Mouse (Mus musculus) G1E (cell line): ENCODE data around the gene Gzmm. TPM values are rescaled to one million over a fixed set of nuclear protein-coding genes. Genes with fewer than 3 reads are reported as not detected.

Experiments
- ATAC-seq: 2 replicates; pipeline ENCODE4 v1.8.0; 2016; ENCODE audit warnings: mild to moderate bottlenecking; ENCODE audit not compliant: insufficient number of reproducible peaks, poor library complexity, low FRiP score, severe bottlenecking; ENCODE audit errors: extremely low read depth
- DNase-seq: peaks from one replicate; pipeline ENCODE4 v3.0.0; 2012; ENCODE audit warnings: low spot score
- H3K27me3 ChIP-seq: 2 replicates; pipeline ENCODE4 v1.6.1; 2012; ENCODE audit warnings: mild to moderate bottlenecking, low read length, inconsistent platforms; ENCODE audit not compliant: insufficient read depth
- H3K36me3 ChIP-seq: replicated peaks from 2 replicates; pipeline ENCODE3; 2012; ENCODE audit warnings: mild to moderate bottlenecking, inconsistent platforms
- H3K4me1 ChIP-seq: 2 replicates; pipeline ENCODE4 v1.6.1; 2012; ENCODE audit warnings: low read depth, low read length, inconsistent platforms, mixed read lengths; ENCODE audit not compliant: insufficient read depth
- H3K4me3 ChIP-seq: 2 replicates; pipeline ENCODE4 v1.5.1; 2012; ENCODE audit warnings: low read depth, mild to moderate bottlenecking, inconsistent platforms, low read length, moderate library complexity, mixed read lengths
- H3K9me3 ChIP-seq: replicated peaks from 2 replicates; pipeline ENCODE4 v1.6.1; 2012; ENCODE audit warnings: inconsistent platforms
- CTCF ChIP-seq: IDR thresholded peaks from 2 replicates; pipeline ENCODE4 v1.5.1; 2012; ENCODE audit warnings: low read depth, low read length, inconsistent platforms, mixed read lengths
- GATA1 ChIP-seq: IDR thresholded peaks from 2 replicates; pipeline ENCODE4 v1.6.1; 2012; ENCODE audit warnings: borderline replicate concordance, low read length, inconsistent platforms, mixed read lengths
- GATA2 ChIP-seq: IDR thresholded peaks from 2 replicates; pipeline ENCODE4 v1.6.1; 2012; ENCODE audit warnings: low read depth, low read length, inconsistent platforms, borderline replicate concordance
- POLR2AphosphoS5 ChIP-seq: IDR thresholded peaks from 2 replicates; pipeline ENCODE4 v1.6.1; 2012; ENCODE audit warnings: low read depth, low read length, inconsistent platforms; ENCODE audit not compliant: insufficient replicate concordance
- TAL1 ChIP-seq: conservative IDR thresholded peaks from 2 replicates; pipeline ENCODE4 v1.6.1; 2012; ENCODE audit warnings: low read depth, low read length, inconsistent platforms, mixed read lengths
- polyA plus RNA-seq: library from polyadenylated mRNA; stranded (reverse); fragments of >175 nt; gene quantifications from 2 replicates; pipeline ENCODE4 v1.2.3, GENCODE M21; 2012
- total RNA-seq, 2 experiments: library from RNA; stranded (forward) in 1 of 2; stranded (reverse) in 1 of 2; fragments of 200-1000 nt in 1 of 2; fragments of >200 nt in 1 of 2; fragmentation: Nextera tagmentation in 1 of 2; gene quantifications; 2 replicates each; pipeline ENCODE4 v1.2.3; 2014 to 2017

Gene Gzmm
- total and polyA plus RNA-seq, 3 experiments = 0.28 to 0.33 TPM; not detected in 1

DNA sequence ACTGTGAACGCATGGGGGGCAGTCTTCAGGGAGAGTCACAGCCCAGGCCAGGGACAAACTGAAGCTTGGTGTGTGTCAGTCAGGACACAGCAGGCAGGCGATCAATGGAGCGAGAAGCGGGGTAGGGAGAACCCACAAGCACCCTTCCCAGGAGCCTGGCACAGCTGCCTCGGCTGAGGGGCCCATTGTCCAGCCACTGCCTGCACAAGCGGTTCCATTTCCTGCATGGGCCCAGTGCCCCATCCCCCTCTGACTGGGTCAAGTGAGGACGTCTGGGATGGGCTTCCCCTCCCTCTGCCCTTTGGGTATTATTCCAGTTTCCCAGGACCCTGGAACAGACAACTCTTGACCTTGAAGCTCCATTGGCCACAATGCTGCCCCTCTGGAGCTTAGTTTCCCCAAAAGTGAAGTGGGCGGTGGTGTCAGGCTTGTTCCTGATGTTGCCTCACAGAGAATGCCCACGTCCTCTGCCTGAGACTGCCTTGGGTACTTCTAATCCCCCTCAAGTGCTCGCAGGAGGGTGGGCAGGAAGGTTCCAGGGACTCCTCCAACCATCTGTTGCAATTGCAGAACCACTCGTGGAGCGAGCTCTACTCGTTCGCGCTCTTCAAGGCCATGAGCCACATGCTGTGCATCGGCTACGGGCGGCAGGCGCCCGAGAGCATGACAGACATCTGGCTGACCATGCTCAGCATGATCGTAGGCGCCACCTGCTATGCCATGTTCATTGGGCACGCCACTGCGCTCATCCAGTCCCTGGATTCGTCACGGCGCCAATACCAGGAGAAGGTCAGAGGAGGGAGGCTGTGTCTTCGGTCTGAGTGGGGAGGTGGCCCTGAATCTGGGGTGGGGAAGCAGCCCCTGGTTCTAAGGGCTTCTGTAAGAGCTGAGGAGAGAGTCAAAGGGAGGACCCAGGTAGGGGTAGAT lies 39.8 kb downstream of the Gzmm start:
- H3K4me1 ChIP-seq = no peaks in the 10 kb centered on the region
- no peak for ATAC-seq
- no peak overlapping the region for H3K4me3 ChIP-seq
- no peak for TF ChIP-seq TAL1
- no peak for TF ChIP-seq GATA2
- TF ChIP-seq GATA1 = no peak
- TF ChIP-seq POLR2AphosphoS5 = no peak
- no peak for TF ChIP-seq CTCF
- no peak for DNase-seq
- H3K36me3 ChIP-seq = peaks cover 9% of the 10 kb centered on the region
- H3K27me3 ChIP-seq = peaks cover 35% of the 10 kb centered on the region
- H3K9me3 ChIP-seq = 0 out of 2 replicates have a peak, but pooled peaks cover 4% of the 10 kb centered on the region

DNA sequence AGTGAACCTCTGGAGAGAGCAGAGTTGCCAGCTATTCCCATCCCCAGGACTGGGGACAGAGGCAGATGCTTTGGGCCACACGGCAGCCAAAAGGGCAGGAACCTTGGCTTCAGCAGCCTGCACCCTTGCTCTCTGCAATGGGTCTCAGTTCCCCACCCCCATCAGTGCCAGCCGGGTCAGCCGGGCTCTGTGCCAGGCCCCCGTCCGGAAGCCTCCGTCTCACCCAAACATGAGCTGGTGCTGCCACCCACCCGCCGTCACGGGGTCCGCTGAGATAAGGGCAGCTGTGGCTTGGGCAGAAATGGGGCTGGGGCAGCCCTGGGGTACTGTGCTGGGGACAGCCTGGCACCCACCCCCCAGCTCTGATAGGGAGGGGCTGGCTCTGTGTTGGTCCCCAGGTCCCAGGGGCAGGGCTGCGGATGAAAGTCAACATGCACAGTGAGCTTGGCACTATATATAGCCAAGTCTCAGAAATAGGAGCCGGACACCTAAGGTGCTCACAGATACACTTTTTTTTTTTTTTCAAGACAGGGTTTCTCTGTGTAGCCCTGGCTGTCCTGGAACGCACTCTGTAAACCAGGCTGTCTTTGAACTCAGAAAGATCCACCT lies 40.6 kb downstream of the Gzmm start:
- Histone ChIP-seq H3K36me3 (peaks cover 18% of the 10 kb centered on the region), H3K9me3 (peaks cover 4% of the 10 kb centered on the region; the same call in 1 of the 2 replicates), H3K27me3 (peaks cover 28% of the 10 kb centered on the region), H3K4me3 (no peak overlapping the region), H3K4me1 (no peaks in the 10 kb centered on the region)
- no peak for ATAC-seq
- TF ChIP-seq CTCF = no peak
- no peak for TF ChIP-seq GATA1
- TF ChIP-seq GATA2 = no peak
- TF ChIP-seq POLR2AphosphoS5 = no peak
- no peak for TF ChIP-seq TAL1
- DNase-seq = no peak

DNA sequence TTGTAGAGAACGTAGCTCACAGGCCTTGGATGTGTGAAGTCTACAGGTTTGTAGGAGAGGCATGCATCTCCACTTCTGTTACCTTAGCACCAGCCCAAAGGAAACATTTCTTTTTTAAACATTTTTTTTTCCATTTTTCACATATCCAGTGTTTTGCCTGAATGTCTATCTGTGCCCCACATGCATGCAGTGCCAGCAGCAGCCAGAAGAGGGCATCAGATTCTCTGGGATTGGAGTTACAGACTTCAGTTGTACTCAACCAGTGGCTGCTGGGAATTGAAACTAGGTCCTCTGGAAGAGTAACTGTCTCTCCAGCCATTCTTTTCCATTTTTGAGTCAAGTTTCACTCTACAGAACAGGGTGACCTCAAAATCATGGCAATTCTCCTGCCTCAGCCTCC lies 43.7 kb downstream of the Gzmm start:
- Histone ChIP-seq H3K4me1 (no peaks in the 10 kb centered on the region), H3K36me3 (peaks cover 48% of the 10 kb centered on the region), H3K4me3 (no peak overlapping the region), H3K9me3 (peaks cover 21% of the 10 kb centered on the region), H3K27me3 (peaks cover 23% of the 10 kb centered on the region)
- no peak for ATAC-seq
- TF ChIP-seq GATA2 = no peak
- no peak for TF ChIP-seq GATA1
- no peak for TF ChIP-seq POLR2AphosphoS5
- peak; percentile 70 for TF ChIP-seq CTCF
- no peak for TF ChIP-seq TAL1
- DNase-seq = no peak

DNA sequence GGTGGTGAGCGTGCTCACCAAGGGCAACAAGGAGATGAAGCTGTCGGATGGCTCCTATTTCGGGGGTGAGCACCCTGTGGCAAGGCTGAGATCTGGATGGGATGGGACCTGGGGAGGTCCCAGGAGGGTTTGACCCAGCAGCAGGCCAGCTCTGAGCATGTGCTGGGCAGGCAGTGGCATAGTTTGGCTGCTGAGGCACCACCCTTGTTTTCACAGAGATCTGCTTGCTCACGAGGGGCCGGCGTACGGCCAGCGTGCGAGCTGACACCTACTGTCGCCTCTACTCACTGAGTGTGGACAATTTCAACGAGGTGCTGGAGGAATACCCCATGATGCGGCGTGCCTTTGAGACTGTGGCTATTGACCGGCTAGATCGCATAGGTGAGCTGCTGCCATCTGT lies 45.0 kb downstream of the Gzmm start:
- no peak for TF ChIP-seq GATA2
- TF ChIP-seq TAL1 = no peak
- TF ChIP-seq POLR2AphosphoS5 = no peak
- TF ChIP-seq CTCF = no peak
- TF ChIP-seq GATA1 = no peak
- ATAC-seq (no peak), DNase-seq (no peak)
- H3K4me3 ChIP-seq = no peak overlapping the region
- H3K9me3 ChIP-seq = peaks cover 20% of the 10 kb centered on the region
- H3K27me3 ChIP-seq = peaks cover 14% of the 10 kb centered on the region; the same call in 1 of the 2 replicates
- H3K4me1 ChIP-seq = peaks cover under 1% of the 10 kb centered on the region; the same call in 1 of the 2 replicates
- H3K36me3 ChIP-seq = peaks cover 62% of the 10 kb centered on the region

DNA sequence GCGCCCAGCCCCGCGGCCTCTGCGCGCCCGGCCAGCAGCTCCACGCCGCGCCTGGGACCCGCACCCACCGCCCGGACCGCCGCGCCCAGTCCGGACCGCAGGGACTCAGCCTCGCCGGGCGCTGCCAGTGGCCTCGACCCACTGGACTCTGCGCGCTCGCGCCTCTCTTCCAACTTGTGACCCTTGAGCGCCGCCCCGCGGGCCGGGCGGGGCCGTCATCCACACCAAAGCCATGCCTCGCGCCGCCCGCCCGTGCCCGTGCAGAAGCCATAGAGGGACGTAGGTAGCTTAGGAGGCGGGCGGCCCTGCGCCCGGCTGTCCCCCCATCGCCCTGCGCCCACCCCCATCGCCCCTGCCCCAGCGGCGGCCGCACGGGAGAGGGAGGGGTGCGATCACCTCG lies 46.5 kb downstream of the Gzmm start:
- Histone ChIP-seq H3K36me3 (peaks cover 77% of the 10 kb centered on the region), H3K27me3 (peaks cover 5% of the 10 kb centered on the region; the same call in 1 of the 2 replicates), H3K9me3 (peaks cover 20% of the 10 kb centered on the region), H3K4me3 (no peak overlapping the region), H3K4me1 (peaks cover 10% of the 10 kb centered on the region; the same call in 1 of the 2 replicates)
- no peak for ATAC-seq
- TF ChIP-seq GATA1 (no peak), GATA2 (no peak), CTCF (no peak), TAL1 (no peak), POLR2AphosphoS5 (no peak)
- no peak for DNase-seq

DNA sequence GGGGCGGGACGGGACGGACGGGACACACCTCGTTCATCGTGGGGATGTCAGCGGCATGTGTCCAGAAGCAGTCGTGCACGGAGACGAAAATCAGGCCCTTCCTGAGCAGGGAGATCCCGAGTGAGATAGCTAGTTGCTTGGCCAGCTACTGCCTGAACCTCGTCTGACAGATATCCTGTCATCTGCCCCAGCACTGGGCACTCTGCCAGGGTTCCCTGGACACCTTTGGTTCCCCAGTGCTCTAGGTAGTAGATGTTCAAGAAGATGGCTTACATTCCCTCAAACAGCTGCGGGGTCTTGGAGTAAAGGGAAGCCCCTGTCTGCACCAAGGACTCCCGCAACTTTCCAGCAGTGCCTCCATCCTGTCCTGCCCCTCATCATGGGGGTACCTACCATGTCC lies 47.9 kb downstream of the Gzmm start:
- Histone ChIP-seq H3K4me1 (peaks cover 11% of the 10 kb centered on the region; the same call in 1 of the 2 replicates), H3K36me3 (peaks cover 91% of the 10 kb centered on the region), H3K4me3 (no peak overlapping the region), H3K9me3 (peaks cover 20% of the 10 kb centered on the region), H3K27me3 (no peaks in the 10 kb centered on the region; the same call in 1 of the 2 replicates)
- no peak for ATAC-seq
- TF ChIP-seq CTCF (no peak), POLR2AphosphoS5 (no peak), GATA2 (no peak), TAL1 (no peak), GATA1 (no peak)
- no peak for DNase-seq
